Mouse (Mus musculus): Measurements from ENCODE around the gene Plppr1. TPM values are rescaled to one million over a fixed set of nuclear protein-coding genes. Genes with fewer than 3 reads are reported as not detected.

The Plppr1 gene
- polyA plus RNA-seq, 1 experiment = not detected

DNA sequence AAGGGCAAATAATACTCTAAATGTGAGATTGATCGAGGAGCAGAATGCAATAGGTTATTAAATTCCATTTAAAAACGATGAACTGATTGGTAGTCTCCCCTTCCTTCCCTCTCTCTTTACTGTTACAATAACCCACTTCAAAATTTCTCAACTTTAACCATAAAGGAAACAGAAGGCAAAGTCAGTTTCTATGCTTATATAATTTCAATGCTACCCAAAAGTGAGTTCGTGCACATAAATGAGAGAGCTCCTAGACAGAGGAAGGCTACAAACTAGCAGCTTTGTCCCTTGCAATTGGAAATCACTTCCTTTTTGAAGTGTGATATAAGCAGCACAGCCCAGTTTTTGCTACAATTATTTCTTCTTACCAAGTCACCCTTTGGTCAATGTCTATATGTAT is 193.1 kb downstream of the Plppr1 start:
- H3ac ChIP-seq (ENCODE audit: control insufficient read depth, insufficient read length, low read depth) = no peak overlapping the region
- no peaks in the 10 kb centered on the region for H3K79me3 ChIP-seq (ENCODE audit: low read depth)
- H3K4me3 ChIP-seq (ENCODE audit: insufficient read depth, poor library complexity, severe bottlenecking) = no peak overlapping the region
- H3K79me2 ChIP-seq (ENCODE audit: control insufficient read depth, insufficient read depth) = no peaks in the 10 kb centered on the region
- TF ChIP-seq CTCF (IDR thresholded peaks at IDR 0.05; ENCODE audit: control insufficient read depth, insufficient read depth, insufficient read length) = no peak
- no peak for TF ChIP-seq FOSL1 (IDR thresholded peaks at IDR 0.05; ENCODE audit: insufficient read depth, low read length, poor library complexity, severe bottlenecking)
- no peak for TF ChIP-seq CEBPB (IDR thresholded peaks at IDR 0.05; ENCODE audit: low read depth)
- TF ChIP-seq MYOG (IDR thresholded peaks at IDR 0.05; ENCODE audit: control insufficient read depth, extremely low read depth, insufficient read length) = no peak
- TF ChIP-seq MAX (IDR thresholded peaks at IDR 0.05) = no peak
- TF ChIP-seq USF1 (IDR thresholded peaks at IDR 0.05; ENCODE audit: low read depth) = no peak
- TF ChIP-seq MYOD1 (IDR thresholded peaks at IDR 0.05; ENCODE audit: control insufficient read depth, insufficient read length, low read depth) = no peak
- H3K27me3 ChIP-seq (ENCODE audit: control insufficient read depth, insufficient read depth, insufficient read length) = no peaks in the 10 kb centered on the region
- no peaks in the 10 kb centered on the region for H3K36me3 ChIP-seq (ENCODE audit: control insufficient read depth, insufficient read depth)

- H3K79me3 ChIP-seq (ENCODE audit: low read depth) = no peaks in the 10 kb centered on the region
- TF ChIP-seq MYOG (IDR thresholded peaks at IDR 0.05; ENCODE audit: control insufficient read depth, extremely low read depth, insufficient read length) (no peak), FOSL1 (IDR thresholded peaks at IDR 0.05; ENCODE audit: insufficient read depth, low read length, poor library complexity, severe bottlenecking) (no peak)
- H3ac ChIP-seq (ENCODE audit: control insufficient read depth, insufficient read length, low read depth) = no peak overlapping the region
- no peaks in the 10 kb centered on the region for H3K79me2 ChIP-seq (ENCODE audit: control insufficient read depth, insufficient read depth)
- H3K36me3 ChIP-seq (ENCODE audit: control insufficient read depth, insufficient read depth) = no peaks in the 10 kb centered on the region
- H3K4me3 ChIP-seq (ENCODE audit: insufficient read depth, poor library complexity, severe bottlenecking) = no peak overlapping the region
- no peaks in the 10 kb centered on the region for H3K27me3 ChIP-seq (ENCODE audit: control insufficient read depth, insufficient read depth, insufficient read length)
Observed at GRCm38 (mm10) chr4:49278515-49278914, 219.4 kb downstream of the Plppr1 start.

DNA sequence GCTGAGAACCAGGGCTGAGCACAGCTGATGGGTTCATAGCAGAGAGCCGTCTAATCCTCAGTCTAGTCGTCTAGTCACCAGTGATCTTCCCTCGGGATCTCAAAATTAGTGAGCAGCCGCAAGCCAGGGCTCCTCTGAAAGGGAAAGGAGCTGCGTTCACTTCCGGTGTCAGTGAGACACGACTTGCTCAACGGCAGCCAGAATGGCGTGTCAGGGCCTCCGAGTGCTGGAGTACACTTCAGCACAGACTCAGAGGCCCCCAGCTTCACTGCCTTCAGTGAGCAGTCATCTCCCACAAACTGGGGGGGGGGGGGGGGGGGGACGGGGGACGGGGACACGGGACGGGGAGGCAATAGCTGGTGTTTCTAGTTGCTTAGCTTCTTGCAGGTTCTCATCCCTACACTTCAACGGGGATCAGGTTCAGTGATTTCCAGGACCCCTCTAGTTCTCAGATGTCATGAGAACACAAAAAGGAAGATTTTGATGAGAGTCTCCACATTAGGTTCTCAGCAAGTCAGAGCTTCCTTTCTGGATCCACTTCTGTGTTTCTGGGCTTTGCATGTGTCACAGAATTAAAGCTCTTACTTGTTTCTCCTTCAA is 225.7 kb downstream of the Plppr1 start:
- Histone ChIP-seq H3K79me2 (ENCODE audit: control insufficient read depth, insufficient read depth) (no peaks in the 10 kb centered on the region), H3K36me3 (ENCODE audit: control insufficient read depth, insufficient read depth) (no peaks in the 10 kb centered on the region), H3ac (ENCODE audit: control insufficient read depth, insufficient read length, low read depth) (no peak overlapping the region), H3K4me3 (ENCODE audit: insufficient read depth, poor library complexity, severe bottlenecking) (no peak overlapping the region), H3K27me3 (ENCODE audit: control insufficient read depth, insufficient read depth, insufficient read length) (no peaks in the 10 kb centered on the region), H3K79me3 (ENCODE audit: low read depth) (no peaks in the 10 kb centered on the region)
- no peak for TF ChIP-seq MYOD1 (IDR thresholded peaks at IDR 0.05; ENCODE audit: control insufficient read depth, insufficient read length, low read depth)
- TF ChIP-seq CTCF (IDR thresholded peaks at IDR 0.05; ENCODE audit: control insufficient read depth, insufficient read depth, insufficient read length) = no peak

DNA sequence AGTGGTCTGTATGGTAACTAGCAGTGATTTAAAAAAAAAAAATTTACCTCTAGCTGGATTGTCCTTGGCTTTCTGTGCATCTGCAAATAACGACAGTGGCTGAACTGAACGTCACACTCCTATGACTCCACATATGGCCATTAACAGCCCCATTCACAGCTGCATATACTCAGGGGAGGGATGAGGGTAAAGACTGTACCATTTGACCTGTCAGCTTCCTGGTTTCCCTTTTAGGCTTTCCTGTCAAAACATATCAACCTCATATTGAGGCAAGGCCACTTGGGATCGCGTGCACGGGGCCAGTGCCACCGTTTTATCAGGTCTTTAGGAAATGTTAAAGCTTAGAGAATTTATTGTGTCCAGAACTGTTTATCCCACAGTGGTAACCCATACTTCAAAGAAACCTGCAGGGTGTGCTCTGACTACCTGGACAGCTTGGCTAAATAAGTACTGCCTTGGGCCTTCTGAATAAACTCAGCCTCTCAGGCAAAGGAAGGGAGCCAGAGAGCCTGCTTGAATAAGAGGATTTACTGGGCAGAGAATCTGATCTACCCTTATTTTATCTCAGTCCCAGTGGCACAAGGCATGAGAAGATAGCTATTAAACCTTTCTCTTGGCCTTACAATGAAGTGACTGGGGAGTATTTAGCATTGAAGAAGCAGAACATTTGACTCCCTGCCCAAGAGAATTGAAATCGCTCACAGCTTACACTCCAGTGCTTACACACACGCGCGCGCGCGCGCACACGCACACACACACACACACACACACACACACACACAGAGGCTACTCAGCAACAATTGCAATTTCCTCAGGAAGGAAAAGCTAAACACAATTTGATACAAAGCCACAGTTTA is 226.5 kb downstream of the Plppr1 start:
- no peaks in the 10 kb centered on the region for H3K79me3 ChIP-seq (ENCODE audit: low read depth)

GRCm38 (mm10) chr4:49286197-49286492 is 227.1 kb downstream of the Plppr1 start:
- Histone ChIP-seq H3K79me3 (ENCODE audit: low read depth) (no peaks in the 10 kb centered on the region), H3K4me3 (ENCODE audit: insufficient read depth, poor library complexity, severe bottlenecking) (no peak overlapping the region), H3K79me2 (ENCODE audit: control insufficient read depth, insufficient read depth) (no peaks in the 10 kb centered on the region), H3K36me3 (ENCODE audit: control insufficient read depth, insufficient read depth) (no peaks in the 10 kb centered on the region), H3ac (ENCODE audit: control insufficient read depth, insufficient read length, low read depth) (no peak overlapping the region), H3K27me3 (ENCODE audit: control insufficient read depth, insufficient read depth, insufficient read length) (no peaks in the 10 kb centered on the region)
- TF ChIP-seq MYOG (IDR thresholded peaks at IDR 0.05; ENCODE audit: control insufficient read depth, extremely low read depth, insufficient read length) = no peak
- no peak for TF ChIP-seq USF1 (IDR thresholded peaks at IDR 0.05; ENCODE audit: low read depth)
- TF ChIP-seq MYOD1 (IDR thresholded peaks at IDR 0.05; ENCODE audit: control insufficient read depth, insufficient read length, low read depth) = no peak
- no peak for TF ChIP-seq MAX (IDR thresholded peaks at IDR 0.05)
- TF ChIP-seq CTCF (IDR thresholded peaks at IDR 0.05; ENCODE audit: control insufficient read depth, insufficient read depth, insufficient read length) = no peak
- TF ChIP-seq FOSL1 (IDR thresholded peaks at IDR 0.05; ENCODE audit: insufficient read depth, low read length, poor library complexity, severe bottlenecking) = no peak
- TF ChIP-seq CEBPB (IDR thresholded peaks at IDR 0.05; ENCODE audit: low read depth) = no peak

More for the DNA sequence above, 226.5 kb downstream of the Plppr1 start:
- H3ac ChIP-seq (ENCODE audit: control insufficient read depth, insufficient read length, low read depth) = no peak overlapping the region
- H3K79me2 ChIP-seq (ENCODE audit: control insufficient read depth, insufficient read depth) = no peaks in the 10 kb centered on the region
- TF ChIP-seq MAX (IDR thresholded peaks at IDR 0.05) (no peak), CEBPB (IDR thresholded peaks at IDR 0.05; ENCODE audit: low read depth) (no peak), MYOG (IDR thresholded peaks at IDR 0.05; ENCODE audit: control insufficient read depth, extremely low read depth, insufficient read length) (no peak), MYOD1 (IDR thresholded peaks at IDR 0.05; ENCODE audit: control insufficient read depth, insufficient read length, low read depth) (no peak), FOSL1 (IDR thresholded peaks at IDR 0.05; ENCODE audit: insufficient read depth, low read length, poor library complexity, severe bottlenecking) (no peak), CTCF (IDR thresholded peaks at IDR 0.05; ENCODE audit: control insufficient read depth, insufficient read depth, insufficient read length) (no peak), USF1 (IDR thresholded peaks at IDR 0.05; ENCODE audit: low read depth) (no peak)
- no peak overlapping the region for H3K4me3 ChIP-seq (ENCODE audit: insufficient read depth, poor library complexity, severe bottlenecking)
- H3K27me3 ChIP-seq (ENCODE audit: control insufficient read depth, insufficient read depth, insufficient read length) = no peaks in the 10 kb centered on the region
- H3K36me3 ChIP-seq (ENCODE audit: control insufficient read depth, insufficient read depth) = no peaks in the 10 kb centered on the region

DNA sequence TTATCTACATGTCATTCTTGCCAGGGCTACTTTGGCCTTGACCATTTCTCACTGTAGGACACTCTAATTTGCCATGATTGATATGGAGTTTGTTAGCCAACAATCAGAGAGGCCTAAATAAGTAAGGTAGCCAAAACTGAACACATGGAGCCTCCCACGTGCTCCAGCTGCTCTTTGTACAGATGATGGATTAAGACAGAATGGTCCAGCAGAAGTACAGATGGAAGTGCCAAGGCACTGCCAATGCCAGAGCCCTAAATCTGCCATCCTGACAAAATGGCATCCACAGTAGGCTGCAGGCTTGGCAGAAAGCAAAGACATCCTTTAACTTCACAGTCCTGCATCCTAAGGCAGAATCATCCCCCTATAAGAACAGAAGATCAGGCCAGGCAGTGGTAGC is 237.4 kb downstream of the Plppr1 start:
- Histone ChIP-seq H3K36me3 (ENCODE audit: control insufficient read depth, insufficient read depth) (no peaks in the 10 kb centered on the region), H3K79me3 (ENCODE audit: low read depth) (no peaks in the 10 kb centered on the region), H3K79me2 (ENCODE audit: control insufficient read depth, insufficient read depth) (no peaks in the 10 kb centered on the region), H3K4me3 (ENCODE audit: insufficient read depth, poor library complexity, severe bottlenecking) (no peak overlapping the region), H3ac (ENCODE audit: control insufficient read depth, insufficient read length, low read depth) (no peak overlapping the region), H3K27me3 (ENCODE audit: control insufficient read depth, insufficient read depth, insufficient read length) (no peaks in the 10 kb centered on the region)
- TF ChIP-seq USF1 (IDR thresholded peaks at IDR 0.05; ENCODE audit: low read depth) (no peak), MYOG (IDR thresholded peaks at IDR 0.05; ENCODE audit: control insufficient read depth, extremely low read depth, insufficient read length) (no peak), MYOD1 (IDR thresholded peaks at IDR 0.05; ENCODE audit: control insufficient read depth, insufficient read length, low read depth) (no peak), FOSL1 (IDR thresholded peaks at IDR 0.05; ENCODE audit: insufficient read depth, low read length, poor library complexity, severe bottlenecking) (no peak), CTCF (IDR thresholded peaks at IDR 0.05; ENCODE audit: control insufficient read depth, insufficient read depth, insufficient read length) (no peak), CEBPB (IDR thresholded peaks at IDR 0.05; ENCODE audit: low read depth) (no peak), MAX (IDR thresholded peaks at IDR 0.05) (no peak)
